In genomic region chr5:66897584-66897983, GRCm38 (mm10) we compare ENCODE assay signal across 27 mouse cellular contexts.
"Had no signal": no experiment of that assay in that cellular context is flagged by ENCODE, and none has a peak within 500 bp of the region (broad histone marks: within the 10 kb centered on the region; RNA-seq: fewer than 3 reads in every experiment).

No protein-coding gene starts in this region.

- DNase-seq: cerebellum, adult 18-20 months; cerebellum, adult 2 months; cerebellum, adult 9-10 months; cerebellum, adult 9-11 months; cerebellum, postnatal 10 days; cerebellum, postnatal 14 days; cerebellum, postnatal 25 days; cerebellum, postnatal 36 days; embryo, embryonic 11 days; forebrain, postnatal 0 days; gastrocnemius, postnatal 10 days; gastrocnemius, postnatal 14 days; gastrocnemius, postnatal 25 days; gastrocnemius, postnatal 36 days; heart, adult 18-20 months had no signal

- H3K4me2 ChIP-seq: embryonic facial prominence, embryonic 12.5 days; embryonic facial prominence, embryonic 13.5 days; embryonic facial prominence, embryonic 15.5 days; forebrain, embryonic 12.5 days; forebrain, embryonic 13.5 days; forebrain, embryonic 15.5 days had no signal

- H3K27me3 ChIP-seq: embryonic facial prominence, embryonic 12.5 days; embryonic facial prominence, embryonic 13.5 days; embryonic facial prominence, embryonic 15.5 days; forebrain, embryonic 12.5 days; forebrain, embryonic 13.5 days; forebrain, embryonic 15.5 days had no signal

- H3K27ac ChIP-seq: embryonic facial prominence, embryonic 10.5 days; embryonic facial prominence, embryonic 12.5 days; embryonic facial prominence, embryonic 13.5 days; embryonic facial prominence, embryonic 15.5 days; forebrain, embryonic 10.5 days; forebrain, embryonic 12.5 days; forebrain, embryonic 13.5 days; forebrain, embryonic 15.5 days; gastrocnemius, adult 2 months had no signal

- ATAC-seq: forebrain, embryonic 13.5 days; forebrain, embryonic 14.5 days; forebrain, embryonic 15.5 days; forebrain, embryonic 16.5 days; forebrain, postnatal 0 days had no signal

- H3K9ac ChIP-seq: embryonic facial prominence, embryonic 12.5 days; embryonic facial prominence, embryonic 13.5 days; embryonic facial prominence, embryonic 15.5 days; forebrain, embryonic 12.5 days; forebrain, embryonic 13.5 days; forebrain, embryonic 15.5 days; forebrain, postnatal 0 days had no signal

- H3K4me3 ChIP-seq: embryonic facial prominence, embryonic 10.5 days; embryonic facial prominence, embryonic 12.5 days; embryonic facial prominence, embryonic 13.5 days; embryonic facial prominence, embryonic 15.5 days; erythroblast, embryonic 14.5 days; forebrain, embryonic 10.5 days; forebrain, embryonic 12.5 days; forebrain, embryonic 13.5 days; forebrain, embryonic 15.5 days had no signal

- H3K9me3 ChIP-seq: embryonic facial prominence, embryonic 10.5 days; embryonic facial prominence, embryonic 12.5 days; embryonic facial prominence, embryonic 13.5 days; embryonic facial prominence, embryonic 15.5 days; forebrain, embryonic 10.5 days; forebrain, embryonic 12.5 days; forebrain, embryonic 13.5 days; forebrain, embryonic 15.5 days had no signal

- H3K4me1 ChIP-seq: embryonic facial prominence, embryonic 10.5 days; embryonic facial prominence, embryonic 12.5 days; forebrain, embryonic 10.5 days; forebrain, embryonic 12.5 days; forebrain, embryonic 13.5 days; forebrain, embryonic 15.5 days had no signal

- H3K36me3 ChIP-seq: embryonic facial prominence, embryonic 10.5 days; embryonic facial prominence, embryonic 12.5 days; embryonic facial prominence, embryonic 13.5 days; embryonic facial prominence, embryonic 15.5 days; forebrain, embryonic 10.5 days; forebrain, embryonic 12.5 days; forebrain, embryonic 15.5 days had no signal
